Mouse (Mus musculus) midbrain, embryonic 10.5 days (tissue): ENCODE data around the gene Tmem273. TPM values are rescaled to one million over a fixed set of nuclear protein-coding genes. Genes with fewer than 3 reads are reported as not detected.

ENCODE experiments used
- DNase-seq: peaks from one replicate; pipeline ENCODE4 v3.0.0-alpha.2; 2017; ENCODE audit warnings: low spot score
- H3K27ac ChIP-seq: fragments of 300-500 bp; sonication (generic); replicated peaks from 2 replicates; pipeline ENCODE4 v1.5.1; 2016; ENCODE audit warnings: mild to moderate bottlenecking
- H3K27me3 ChIP-seq: fragments of 300-500 bp; sonication (generic); 2 replicates; pipeline ENCODE4 v1.6.1; 2016; ENCODE audit warnings: low read depth, mild to moderate bottlenecking; ENCODE audit not compliant: poor library complexity, severe bottlenecking
- H3K36me3 ChIP-seq: fragments of 300-500 bp; sonication (generic); 2 replicates; pipeline ENCODE4 v1.6.1; 2016; ENCODE audit warnings: mild to moderate bottlenecking, moderate library complexity
- H3K4me1 ChIP-seq: fragments of 300-500 bp; sonication (generic); 2 replicates; pipeline ENCODE4 v1.6.1; 2016
- H3K4me3 ChIP-seq: fragments of 300-500 bp; sonication (generic); 2 replicates; pipeline ENCODE4 v1.5.1; 2016; ENCODE audit warnings: mild to moderate bottlenecking, moderate library complexity
- H3K9me3 ChIP-seq: fragments of 300-500 bp; sonication (generic); replicated peaks from 2 replicates; pipeline ENCODE4 v1.6.1; 2016; ENCODE audit warnings: mild to moderate bottlenecking
- WGBS: fragments of 180-500 bp; shearing (Covaris S2); methylation state at CpG from one replicate; pipeline ENCODE4 v1.1.7; 2016; 5-methylcytosine and 5-hydroxymethylcytosine counted together
- polyA plus RNA-seq: library from polyadenylated mRNA; unstranded; fragments of >200 nt; fragmentation: Nextera tagmentation; extraction: Ambion mirVana; gene quantifications from 2 replicates; pipeline ENCODE4 v1.2.1, GENCODE M21; 2016

Gene Tmem273
- polyA plus RNA-seq, 1 experiment from 2014 or later = 0.25 TPM

DNA sequence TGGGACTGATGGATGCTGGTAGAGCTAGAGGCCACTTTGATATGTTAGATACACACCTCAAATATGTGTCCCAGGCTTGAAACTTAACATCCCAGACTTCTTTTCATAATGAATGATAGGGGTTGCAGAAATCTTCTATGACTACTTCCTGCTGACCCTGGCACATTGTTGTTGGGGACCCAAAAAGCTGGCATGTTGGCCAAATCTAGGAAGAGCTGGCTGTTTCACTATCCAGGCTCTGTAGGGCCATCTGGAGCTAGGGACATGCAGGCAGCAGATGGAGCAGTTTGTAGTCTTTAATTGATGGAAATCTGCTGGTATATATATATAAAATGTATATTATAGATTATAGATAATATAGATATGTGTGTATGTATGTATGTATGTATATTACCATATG, 56.3 kb downstream of the Tmem273 start:
- no peaks in the 10 kb centered on the region for H3K9me3 ChIP-seq
- no peak overlapping the region for H3K27ac ChIP-seq
- H3K27me3 ChIP-seq = no peaks in the 10 kb centered on the region
- H3K36me3 ChIP-seq = no peaks in the 10 kb centered on the region
- no peak overlapping the region for H3K4me3 ChIP-seq
- H3K4me1 ChIP-seq = no peaks in the 10 kb centered on the region
- no peak for DNase-seq

- Histone ChIP-seq H3K4me3 (no peak overlapping the region), H3K36me3 (no peaks in the 10 kb centered on the region), H3K27me3 (peaks cover 34% of the 10 kb centered on the region), H3K27ac (no peak overlapping the region), H3K9me3 (no peaks in the 10 kb centered on the region), H3K4me1 (0 out of 2 replicates have a peak, but pooled peaks cover 7% of the 10 kb centered on the region)
- DNase-seq = no peak
- 91% methylated on average over 4 of the region's 4 CpGs for WGBS
These were observed 68.3 kb downstream of the Tmem273 start for GRCm38 (mm10) chr14:32854059-32854458.

GRCm38 (mm10) chr14:32856246-32856645, 70.5 kb downstream of the Tmem273 start:
- Histone ChIP-seq H3K4me3 (peak overlapping the region; percentile 68), H3K4me1 (peaks cover 19% of the 10 kb centered on the region), H3K27ac (no peak overlapping the region), H3K27me3 (peaks cover 36% of the 10 kb centered on the region), H3K9me3 (no peaks in the 10 kb centered on the region), H3K36me3 (no peaks in the 10 kb centered on the region)
- DNase-seq = no peak
- 43% methylated on average over 5 of the region's 5 CpGs for WGBS

GRCm38 (mm10) chr14:32856681-32857328, 71.0 kb downstream of the Tmem273 start, which contains the start of gene Vstm4:
Vstm4 (plus strand) TSS chr14:32856756.
- H3K27me3 ChIP-seq = peaks cover 36% of the 10 kb centered on the region
- no peaks in the 10 kb centered on the region for H3K36me3 ChIP-seq
- peaks cover 25% of the 10 kb centered on the region for H3K4me1 ChIP-seq
- WGBS = under 1% methylated on average over 65 of the region's 68 CpGs
- peak within 1 kb of the TSS; percentile 68 for H3K4me3 ChIP-seq
- H3K27ac ChIP-seq = peak within 1 kb of the TSS; percentile 86
- peak; percentile 69 for DNase-seq
- H3K9me3 ChIP-seq = no peaks in the 10 kb centered on the region

GRCm38 (mm10) chr14:32858361-32858760, 72.6 kb downstream of the Tmem273 start:
- H3K4me3 ChIP-seq = no peak overlapping the region
- no peaks in the 10 kb centered on the region for H3K36me3 ChIP-seq
- peaks cover 36% of the 10 kb centered on the region for H3K27me3 ChIP-seq
- H3K27ac ChIP-seq = no peak overlapping the region
- no peaks in the 10 kb centered on the region for H3K9me3 ChIP-seq
- WGBS = 93% methylated on average over 10 of the region's 10 CpGs
- peaks cover 25% of the 10 kb centered on the region for H3K4me1 ChIP-seq
- no peak for DNase-seq

- H3K27me3 ChIP-seq = peaks cover 36% of the 10 kb centered on the region
- DNase-seq = no peak
- H3K4me1 ChIP-seq = peaks cover 25% of the 10 kb centered on the region
- H3K36me3 ChIP-seq = no peaks in the 10 kb centered on the region
- no peak overlapping the region for H3K27ac ChIP-seq
- H3K4me3 ChIP-seq = no peak overlapping the region
- 82% methylated on average over 6 of the region's 6 CpGs for WGBS
- H3K9me3 ChIP-seq = no peaks in the 10 kb centered on the region
These were observed 73.3 kb downstream of the Tmem273 start for GRCm38 (mm10) chr14:32858941-32859510.

DNA sequence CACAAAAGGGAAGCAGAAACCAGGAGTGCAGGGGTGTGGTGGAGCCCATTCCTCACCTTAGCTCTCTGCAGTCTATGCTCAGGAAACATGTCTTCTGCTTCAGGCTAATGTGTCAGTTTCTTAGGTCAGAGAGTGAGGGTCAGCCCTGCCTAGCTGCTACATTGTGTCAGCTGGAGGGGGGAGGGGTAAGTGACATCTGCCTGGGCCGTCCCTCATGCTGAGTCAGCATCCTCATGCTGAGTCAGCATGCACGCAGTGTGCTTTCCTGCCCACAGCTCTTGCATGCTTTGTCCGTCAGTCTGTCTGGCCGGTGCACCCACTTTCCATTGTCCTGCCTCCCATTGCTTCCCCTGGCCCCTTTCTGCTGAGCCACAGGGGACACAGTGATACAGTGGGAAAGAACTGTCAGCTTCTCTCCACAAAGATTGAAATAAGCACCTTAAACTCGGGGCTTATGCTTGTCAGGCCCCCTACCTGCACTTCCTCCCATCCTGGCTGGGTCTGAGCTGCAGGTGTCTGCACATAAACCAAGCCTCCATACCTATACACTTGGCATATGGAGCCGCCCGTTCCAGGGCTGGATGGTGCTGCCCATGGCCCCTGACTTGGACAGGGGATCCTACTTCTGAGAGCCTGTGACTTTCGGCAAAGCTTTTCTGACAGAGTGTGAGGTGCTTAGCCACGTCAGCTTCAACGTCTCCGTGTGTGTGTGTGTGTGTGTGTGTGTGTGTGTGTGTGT, 74.2 kb downstream of the Tmem273 start:
- Histone ChIP-seq H3K9me3 (no peaks in the 10 kb centered on the region), H3K4me1 (peaks cover 25% of the 10 kb centered on the region), H3K36me3 (no peaks in the 10 kb centered on the region), H3K27me3 (peaks cover 36% of the 10 kb centered on the region), H3K27ac (no peak overlapping the region), H3K4me3 (no peak overlapping the region)
- WGBS = 60% methylated on average over 11 of the region's 11 CpGs
- DNase-seq = no peak

GRCm38 (mm10) chr14:32861149-32861581, 75.4 kb downstream of the Tmem273 start:
- Histone ChIP-seq H3K27ac (peak overlapping the region; percentile 55; the same call in 1 of the 2 replicates), H3K4me3 (no peak overlapping the region), H3K4me1 (peaks cover 25% of the 10 kb centered on the region), H3K27me3 (peaks cover 28% of the 10 kb centered on the region), H3K36me3 (no peaks in the 10 kb centered on the region), H3K9me3 (no peaks in the 10 kb centered on the region)
- no peak for DNase-seq
- 43% methylated on average over 6 of the region's 6 CpGs for WGBS

DNA sequence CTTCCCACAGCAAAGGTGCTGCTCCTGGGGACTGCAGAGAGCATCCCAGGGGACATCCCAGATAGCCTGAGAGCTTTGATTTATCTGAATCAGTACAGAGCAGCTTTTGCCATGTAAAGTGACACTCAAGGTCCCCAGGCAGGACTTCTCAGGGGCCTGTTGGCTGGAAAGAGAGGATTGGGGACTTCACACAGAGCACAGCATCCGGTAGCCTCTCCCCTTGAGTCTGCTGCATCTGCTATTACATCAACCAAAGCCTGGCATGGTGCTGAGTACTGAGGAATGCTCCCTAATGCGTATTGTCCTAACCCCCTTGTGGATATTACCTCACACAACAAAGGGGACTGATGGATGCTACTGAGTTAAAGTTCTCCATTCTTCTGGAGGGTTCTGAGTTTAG, 75.9 kb downstream of the Tmem273 start:
- H3K9me3 ChIP-seq = no peaks in the 10 kb centered on the region
- DNase-seq = no peak
- peaks cover 22% of the 10 kb centered on the region for H3K4me1 ChIP-seq
- H3K27ac ChIP-seq = peak overlapping the region; percentile 55; the same call in 1 of the 2 replicates
- peaks cover 23% of the 10 kb centered on the region for H3K27me3 ChIP-seq
- H3K4me3 ChIP-seq = no peak overlapping the region
- WGBS = 39% methylated on average over 2 of the region's 2 CpGs
- no peaks in the 10 kb centered on the region for H3K36me3 ChIP-seq

GRCm38 (mm10) chr14:32865331-32865730, 79.6 kb downstream of the Tmem273 start:
- H3K4me3 ChIP-seq = no peak overlapping the region
- H3K4me1 ChIP-seq = peaks cover 10% of the 10 kb centered on the region
- no peak overlapping the region for H3K27ac ChIP-seq
- H3K36me3 ChIP-seq = no peaks in the 10 kb centered on the region
- no peaks in the 10 kb centered on the region for H3K9me3 ChIP-seq
- DNase-seq = no peak
- H3K27me3 ChIP-seq = no peaks in the 10 kb centered on the region
- 87% methylated on average over 3 of the region's 3 CpGs for WGBS
